Mouse (Mus musculus) gastrocnemius, postnatal 14 days (tissue): ENCODE data around the gene Gm21973. TPM values are rescaled to one million over a fixed set of nuclear protein-coding genes. Genes with fewer than 3 reads are reported as not detected.

ENCODE experiments used
- DNase-seq: peaks from one replicate; pipeline ENCODE4 v3.0.0; 2021; ENCODE audit warnings: mixed read lengths
- intact Hi-C: fragments of 180-260 bp; cut with DNase I; formaldehyde crosslinking; loops from one replicate; pipeline ENCODE4 v1.15.1; 2025; ENCODE audit warnings: low total_unique reads
- long read RNA-seq, 2 experiments: library from polyadenylated mRNA; stranded (forward); transcript quantifications; one replicate each; pipeline ENCODE4 v2.0.0; 2021
- total RNA-seq, 2 experiments: library from RNA; stranded (reverse); gene quantifications; 2 replicates each; pipeline ENCODE4 v1.2.3; 2021

Gene Gm21973
- total RNA-seq, result not detected
- long read RNA-seq, experiment 1, result 0 reads
- long read RNA-seq, experiment 2, result 0 reads

GRCm38 (mm10) chr15:10325080-10325479, at the start of gene Gm21973:
Gene Gm21973, plus strand, starts transcription at chr15:10325380.
- intact Hi-C loops, result no loop called here
- no peak for DNase-seq

- no peak for DNase-seq
- intact Hi-C loops, result no loop called here
Measured at GRCm38 (mm10) chr15:10276386-10276785, 48.8 kb upstream of the Gm21973 start.

- intact Hi-C loops, result no loop called here
Measured at GRCm38 (mm10) chr15:10277461-10277860, 47.7 kb upstream of the Gm21973 start.

GRCm38 (mm10) chr15:10281546-10281945, 43.6 kb upstream of the Gm21973 start:
- DNase-seq, result no peak
- intact Hi-C loops, result no loop called here

More at GRCm38 (mm10) chr15:10277461-10277860, 47.7 kb upstream of the Gm21973 start:
- DNase-seq, result no peak

- no peak for DNase-seq
- intact Hi-C loops, result no loop called here
Measured at GRCm38 (mm10) chr15:10283661-10284060, 41.5 kb upstream of the Gm21973 start.

GRCm38 (mm10) chr15:10296570-10296969, 28.6 kb upstream of the Gm21973 start:
- intact Hi-C loops, result no loop called here

GRCm38 (mm10) chr15:10298058-10298457, 27.1 kb upstream of the Gm21973 start:
- intact Hi-C loops, result no loop called here
- no peak for DNase-seq

More at GRCm38 (mm10) chr15:10296570-10296969, 28.6 kb upstream of the Gm21973 start:
- DNase-seq, result no peak

- DNase-seq, result no peak
- intact Hi-C loops, result no loop called here
Measured at GRCm38 (mm10) chr15:10299467-10299866, 25.7 kb upstream of the Gm21973 start.

GRCm38 (mm10) chr15:10306461-10306860, 18.7 kb upstream of the Gm21973 start:
- intact Hi-C loops, result no loop called here
- DNase-seq, result no peak

GRCm38 (mm10) chr15:10311826-10312225, 13.4 kb upstream of the Gm21973 start:
- intact Hi-C loops, result no loop called here
- DNase-seq, result no peak

GRCm38 (mm10) chr15:10313522-10314455, 11.4 kb upstream of the Gm21973 start:
- intact Hi-C loops, result no loop called here
- DNase-seq, result peak; percentile 37

GRCm38 (mm10) chr15:10330626-10331025, 5.4 kb downstream of the Gm21973 start:
- intact Hi-C loops, result no loop called here

GRCm38 (mm10) chr15:10332566-10332965, 7.4 kb downstream of the Gm21973 start:
- DNase-seq, result no peak
- intact Hi-C loops, result no loop called here

More at GRCm38 (mm10) chr15:10330626-10331025, 5.4 kb downstream of the Gm21973 start:
- DNase-seq, result no peak

GRCm38 (mm10) chr15:10338606-10339005, 13.4 kb downstream of the Gm21973 start:
- no peak for DNase-seq
- intact Hi-C loops, result no loop called here

- no peak for DNase-seq
- intact Hi-C loops, result no loop called here
Measured at GRCm38 (mm10) chr15:10347044-10347443, 21.9 kb downstream of the Gm21973 start.

GRCm38 (mm10) chr15:10358039-10358948, 33.1 kb downstream of the Gm21973 start, which contains the start of gene Agxt2:
Gene Agxt2, plus strand, starts transcription at chr15:10358532.
- intact Hi-C loops, result no loop called here

GRCm38 (mm10) chr15:10366331-10366730, 41.2 kb downstream of the Gm21973 start:
- DNase-seq, result no peak
- intact Hi-C loops, result no loop called here

More at GRCm38 (mm10) chr15:10358039-10358948, 33.1 kb downstream of the Gm21973 start, which contains the start of gene Agxt2:
- no peak for DNase-seq

- DNase-seq, result no peak
- intact Hi-C loops, result no loop called here
Measured at GRCm38 (mm10) chr15:10375404-10375803, 50.2 kb downstream of the Gm21973 start.

- no peak for DNase-seq
- intact Hi-C loops, result no loop called here
Measured at GRCm38 (mm10) chr15:10378338-10378959, 53.3 kb downstream of the Gm21973 start.
